Mouse (Mus musculus) spleen, postnatal 4 days (tissue): ENCODE measurements around the gene Tmem243.
"Not testable (repeated sequence)": the region's sequence is repeated elsewhere in the genome, so short reads cannot be mapped to it uniquely, and the experiment has no call there.

ENCODE experiments used
- DNase-seq, 2 experiments: peaks; one replicate each; pipeline ENCODE4 v3.0.0; 2022; ENCODE audit warnings: low spot score in 2 of 2

Gene Tmem243

GRCm38 (mm10) chr5:9106806-9107205 is 6.3 kb downstream of the Tmem243 start:
- DNase-seq = no peak

- no peak for DNase-seq
These were observed 7.0 kb downstream of the Tmem243 start for GRCm38 (mm10) chr5:9107296-9108089.

DNA sequence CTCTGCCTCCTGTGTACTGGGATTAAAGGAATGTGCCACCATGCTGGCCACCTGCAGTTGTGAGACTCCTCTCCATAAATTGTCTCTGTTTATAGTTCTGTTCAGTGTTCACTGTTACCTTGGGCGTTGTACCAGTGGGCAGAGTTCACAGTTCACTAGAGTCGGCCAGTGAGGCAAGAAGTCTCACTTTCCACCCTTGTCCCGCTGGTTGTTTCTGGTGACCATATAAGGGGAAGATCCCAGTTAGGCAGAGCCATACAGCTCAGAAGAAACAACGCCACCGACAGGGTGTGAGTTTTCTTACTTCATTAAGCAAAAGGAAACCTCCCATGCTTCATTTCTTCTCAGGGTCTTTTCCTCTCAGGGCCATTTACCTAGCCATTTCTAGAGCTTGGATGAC is 8.0 kb downstream of the Tmem243 start:
- DNase-seq = no peak

- no peak for DNase-seq
These were observed 9.1 kb downstream of the Tmem243 start for GRCm38 (mm10) chr5:9109582-9109981.

DNA sequence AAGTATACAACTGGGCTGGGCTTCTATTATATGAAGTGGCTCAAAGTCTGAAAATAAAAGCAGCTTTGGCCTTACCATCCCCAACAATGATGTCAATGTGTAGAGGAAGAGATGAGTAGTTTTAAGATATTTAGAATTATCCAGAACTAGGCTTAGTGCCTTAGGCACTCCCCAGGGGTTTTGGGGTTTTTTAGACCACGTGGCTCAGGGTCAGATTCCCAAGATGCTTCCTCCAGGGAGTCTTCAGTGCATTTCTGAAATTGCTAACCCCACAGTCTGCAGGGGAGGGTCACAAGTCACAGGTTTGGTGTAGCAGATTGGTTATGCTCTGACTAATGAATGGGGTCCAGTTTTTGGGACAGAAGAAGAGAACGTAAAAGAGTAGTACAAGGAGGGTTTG is 10.8 kb downstream of the Tmem243 start:
- DNase-seq = no peak

GRCm38 (mm10) chr5:9111759-9112158 is 11.3 kb downstream of the Tmem243 start:
- peak; percentile 53 to 73 for DNase-seq

DNA sequence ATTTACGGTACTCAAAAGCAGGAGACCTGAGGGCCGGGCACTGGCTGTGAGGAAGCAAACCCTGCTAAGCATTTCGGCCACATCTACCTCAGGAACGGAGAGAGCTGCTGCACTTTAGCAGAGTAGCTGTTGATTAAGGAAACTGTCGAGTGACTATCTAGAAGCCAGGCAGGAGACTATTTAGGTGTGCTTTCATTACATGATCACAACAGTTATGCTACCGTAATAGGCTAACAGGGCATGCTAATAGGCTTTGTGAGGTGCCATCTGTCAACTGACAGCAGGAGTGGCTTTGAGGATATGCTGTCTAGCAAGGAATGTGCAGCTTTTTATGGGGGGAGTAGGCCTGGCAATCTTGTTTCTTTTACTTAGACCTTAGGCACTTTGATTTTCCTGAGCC is 13.7 kb downstream of the Tmem243 start:
- DNase-seq = no peak

GRCm38 (mm10) chr5:9124134-9124533 is 23.7 kb downstream of the Tmem243 start:
- DNase-seq = no peak

DNA sequence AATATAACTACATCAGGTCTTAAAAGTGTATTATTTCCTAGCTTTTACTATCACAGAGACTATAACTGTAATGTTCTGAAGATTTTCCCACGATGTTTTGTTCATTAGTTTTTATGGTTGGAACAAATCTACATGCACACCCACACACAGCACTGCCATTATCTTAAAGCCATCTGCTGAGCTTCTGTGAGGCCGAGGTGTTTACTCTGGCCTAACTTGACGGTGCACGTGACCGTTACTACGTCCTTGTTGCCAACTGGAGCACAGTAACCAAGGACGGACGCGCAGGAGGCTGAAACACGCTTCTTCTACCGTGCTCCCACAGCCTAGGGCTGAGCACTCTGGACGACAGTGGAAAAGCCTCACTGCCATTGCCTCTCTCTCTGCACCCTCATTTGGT is 28.1 kb downstream of the Tmem243 start:
- DNase-seq = no peak

DNA sequence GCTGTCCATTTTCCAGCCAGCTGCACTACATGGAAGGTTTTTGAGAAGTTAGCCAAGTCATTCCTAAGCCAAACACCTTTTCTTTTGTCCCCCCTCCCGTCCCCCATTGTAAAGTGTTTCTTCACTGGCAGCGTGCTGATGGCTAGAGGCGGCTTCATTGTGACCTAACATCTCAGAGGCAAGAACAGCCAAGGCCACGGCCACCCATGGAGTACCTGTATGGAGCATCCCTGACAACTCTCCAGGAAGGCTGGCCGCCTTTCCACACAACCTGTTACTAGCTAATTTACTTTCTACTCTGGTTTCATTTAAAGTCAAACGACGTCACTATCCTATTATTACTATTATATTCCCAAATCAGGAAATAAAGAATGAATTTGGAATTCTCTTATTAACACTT is 31.3 kb downstream of the Tmem243 start:
- DNase-seq = no peak

GRCm38 (mm10) chr5:9135588-9135987 is 35.1 kb downstream of the Tmem243 start:
- DNase-seq = no peak

GRCm38 (mm10) chr5:9140724-9141123 is 40.3 kb downstream of the Tmem243 start:
- no peak for DNase-seq

GRCm38 (mm10) chr5:9142376-9142775 is 41.9 kb downstream of the Tmem243 start:
- DNase-seq = no peak

DNA sequence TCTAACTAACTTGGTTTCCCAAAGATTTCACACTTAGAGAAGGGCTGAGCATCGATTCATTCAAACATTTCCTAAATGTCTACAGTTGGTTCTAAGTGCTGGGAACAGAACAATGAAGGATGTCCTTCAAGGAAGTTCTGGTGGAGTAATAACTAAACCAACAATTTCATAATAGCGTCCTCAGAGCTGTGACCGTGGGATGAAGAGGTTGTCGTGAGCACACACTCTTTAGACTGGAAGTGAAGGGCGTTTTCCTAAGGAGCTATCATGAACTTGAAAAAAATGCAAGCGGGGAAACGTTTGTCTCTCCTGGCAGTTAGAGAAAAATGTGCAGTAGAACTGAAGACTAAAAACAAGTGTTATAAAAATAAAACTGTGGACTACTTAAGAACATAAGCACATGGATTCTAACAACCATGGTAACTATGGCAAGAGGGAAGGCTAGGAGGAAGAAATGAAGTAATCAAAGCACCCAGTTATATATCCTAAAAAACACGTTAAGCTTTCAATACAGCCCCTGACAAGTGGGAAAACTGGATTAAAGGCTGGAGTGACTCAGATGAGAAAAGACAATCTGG is 48.9 kb downstream of the Tmem243 start:
- DNase-seq = no peak

DNA sequence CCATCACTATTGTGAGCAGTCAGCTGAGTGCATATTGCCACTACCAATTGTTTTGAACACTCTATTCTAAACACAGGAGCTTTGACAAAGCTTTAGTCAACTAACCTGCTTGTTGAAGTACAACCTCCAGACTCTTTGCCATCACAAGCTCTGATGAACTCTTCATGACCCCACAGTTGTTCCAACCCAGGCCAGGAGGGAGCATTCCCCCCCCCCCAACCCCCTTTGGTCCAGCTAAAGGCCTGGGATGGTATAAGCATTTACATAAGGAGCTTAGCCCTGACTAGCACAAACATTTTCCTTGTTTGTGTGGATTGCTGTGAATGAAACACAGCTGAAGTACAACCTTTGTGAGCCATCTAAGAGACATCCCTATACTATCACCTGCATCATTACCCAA is 56.3 kb downstream of the Tmem243 start:
- no peak for DNase-seq

DNA sequence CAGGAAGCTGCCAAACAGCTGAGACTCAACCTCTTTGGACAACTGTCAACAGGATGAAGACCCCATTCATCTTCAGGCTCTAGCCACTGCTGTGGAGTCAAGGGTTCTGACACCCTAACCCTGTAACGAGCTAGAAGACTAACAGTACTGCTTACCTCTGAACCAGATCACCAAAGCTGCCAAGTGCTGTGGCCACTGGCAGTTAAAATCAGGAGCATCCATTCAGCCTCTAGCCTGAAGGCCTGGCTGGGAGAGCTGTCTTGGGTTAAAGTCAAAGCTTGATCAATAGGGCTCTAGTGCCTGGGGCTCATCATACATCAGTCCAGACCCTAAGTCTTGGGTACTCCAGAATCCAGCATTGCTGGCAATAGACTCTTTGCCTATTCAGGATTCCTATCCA is 56.9 kb downstream of the Tmem243 start:
- no peak for DNase-seq

GRCm38 (mm10) chr5:9160831-9161455 is 60.5 kb downstream of the Tmem243 start:
- peak; percentile 21 to 71 for DNase-seq

DNA sequence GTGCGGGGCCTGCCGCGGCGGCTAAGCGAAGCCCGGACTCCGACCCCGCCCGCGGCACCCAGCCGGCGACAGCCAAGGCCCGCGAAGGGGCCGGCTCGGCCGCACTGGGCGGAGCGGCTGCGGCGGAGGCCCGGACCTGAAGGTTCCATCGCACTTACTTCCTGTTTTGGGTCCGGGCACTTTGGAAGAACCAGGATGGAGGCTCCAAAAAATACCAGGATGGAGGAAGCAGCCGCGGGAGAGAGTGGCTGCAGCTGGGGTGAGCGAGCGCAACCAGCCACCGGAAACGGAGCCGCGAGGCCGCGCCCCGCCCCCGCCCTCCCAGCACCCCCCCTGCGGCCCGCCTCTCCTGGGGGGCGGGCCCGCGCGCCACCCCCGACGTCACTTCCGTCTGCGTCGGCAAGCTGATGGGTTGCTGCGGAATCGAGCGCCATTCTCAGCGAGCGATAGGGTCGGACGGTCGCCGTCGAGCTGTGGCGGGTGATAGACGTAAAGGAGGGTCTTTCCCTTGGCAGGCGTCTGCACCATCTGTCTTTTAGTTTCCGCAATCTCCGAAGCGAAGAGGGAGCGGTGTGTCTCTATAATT is 61.1 kb downstream of the Tmem243 start, which contains the start of gene Dmtf1:
Gene Dmtf1 (minus strand): TSS at position 321 of the 586 bp plus-strand sequence.
- DNase-seq = peak; percentile 84 to 93

DNA sequence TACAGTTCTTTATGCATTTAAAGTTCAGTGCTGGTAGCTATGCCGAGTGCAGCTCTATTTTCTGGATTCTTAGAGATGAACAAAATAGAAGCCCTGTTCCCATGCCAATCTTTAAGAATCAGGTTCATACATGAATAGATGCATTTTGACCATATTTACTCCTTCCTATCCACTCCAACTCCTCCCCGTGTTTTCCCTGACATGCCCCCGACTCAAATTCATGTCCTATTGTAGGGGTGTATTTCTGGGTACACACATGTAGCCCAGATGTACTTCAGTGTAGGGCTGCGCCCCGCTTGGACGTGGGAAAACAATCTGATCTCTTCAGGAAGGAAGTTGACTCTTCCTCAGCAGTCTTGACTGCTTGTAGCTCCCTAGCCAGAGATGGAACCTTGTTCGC is 61.6 kb downstream of the Tmem243 start:
- DNase-seq = no peak

- no peak for DNase-seq
These were observed 62.9 kb downstream of the Tmem243 start for GRCm38 (mm10) chr5:9163411-9163810.

DNA sequence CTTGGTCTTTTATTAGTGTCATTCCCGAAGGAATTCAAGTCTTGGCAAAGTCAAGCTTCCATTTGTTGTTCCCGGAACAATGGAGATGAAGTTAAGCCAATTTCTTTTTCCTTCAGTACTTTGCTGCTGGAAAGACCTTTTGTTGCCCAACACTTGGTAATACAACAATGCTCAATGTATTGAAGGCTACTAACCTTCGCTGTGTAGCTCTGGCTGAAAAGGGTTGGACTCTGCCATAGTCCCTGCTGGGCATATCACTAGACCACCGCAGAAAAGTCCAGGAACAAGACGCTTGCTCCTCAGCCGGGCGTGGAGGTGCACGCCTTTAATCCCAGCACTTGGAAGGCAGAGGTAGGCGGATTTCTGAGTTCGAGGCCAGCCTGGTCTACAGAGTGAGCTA is 64.7 kb downstream of the Tmem243 start:
- not testable (repeated sequence) for DNase-seq

- DNase-seq = no peak
These were observed 65.9 kb downstream of the Tmem243 start for GRCm38 (mm10) chr5:9166366-9166765.
